Mouse (Mus musculus) liver, adult 2 months (tissue): ENCODE results near the gene Ddah2.

ENCODE experiments used
- CTCF ChIP-seq: fragments of 200-500 bp; IDR thresholded peaks from 2 replicates; pipeline ENCODE4 v1.5.1; 2011; ENCODE audit warnings: low read depth, low read length, control low read depth
- POLR2A ChIP-seq: fragments of 200-500 bp; IDR thresholded peaks from 2 replicates; pipeline ENCODE4 v1.6.1; 2011; ENCODE audit warnings: low read length, control low read depth; ENCODE audit not compliant: insufficient read depth; ENCODE audit errors: extremely low read depth

- TF ChIP-seq CTCF (no peak), POLR2A (no peak)
These were observed 26.5 kb downstream of the Ddah2 start, which contains the start of gene Ly6g6f for GRCm38 (mm10) chr17:35085208-35085865.
